Mouse (Mus musculus): ENCODE results near the gene Prpf40b.
"Not testable (repeated sequence)": the region's sequence is repeated elsewhere in the genome, so short reads cannot be mapped to it uniquely, and the experiment has no call there.

The Prpf40b gene

GRCm38 (mm10) chr15:99294813-99295374 is at the start of gene Prpf40b:
Gene Prpf40b (plus strand): TSS chr15:99295087.
- DNase-seq (ENCODE audit: low spot score in 2 of 2): peak; percentile 96

- DNase-seq (ENCODE audit: low spot score in 2 of 2): not testable (repeated sequence)
Measured at GRCm38 (mm10) chr15:99246736-99247135, 48.2 kb upstream of the Prpf40b start.

DNA sequence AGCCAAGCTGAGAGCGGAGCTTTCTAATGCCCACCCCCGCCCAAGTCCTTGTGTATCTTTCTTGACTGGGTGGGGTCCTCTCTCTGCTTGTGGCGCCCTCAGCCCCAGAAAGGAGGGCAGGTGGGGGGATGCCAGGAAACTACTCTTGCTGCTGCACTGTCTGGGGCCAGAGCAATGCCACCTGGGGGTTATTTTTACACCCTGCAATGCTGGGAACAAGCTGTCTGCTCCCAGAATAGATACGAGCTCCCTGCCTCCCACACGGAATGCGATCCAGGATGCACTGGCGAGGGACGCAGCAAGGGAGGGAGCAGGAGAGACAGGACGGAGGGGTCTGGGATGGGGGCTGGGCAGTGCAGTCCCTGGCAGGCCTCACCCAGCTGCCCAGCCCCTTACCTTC is 45.9 kb upstream of the Prpf40b start:
- DNase-seq (ENCODE audit: low spot score in 2 of 2): peak; percentile 52 to 69

DNA sequence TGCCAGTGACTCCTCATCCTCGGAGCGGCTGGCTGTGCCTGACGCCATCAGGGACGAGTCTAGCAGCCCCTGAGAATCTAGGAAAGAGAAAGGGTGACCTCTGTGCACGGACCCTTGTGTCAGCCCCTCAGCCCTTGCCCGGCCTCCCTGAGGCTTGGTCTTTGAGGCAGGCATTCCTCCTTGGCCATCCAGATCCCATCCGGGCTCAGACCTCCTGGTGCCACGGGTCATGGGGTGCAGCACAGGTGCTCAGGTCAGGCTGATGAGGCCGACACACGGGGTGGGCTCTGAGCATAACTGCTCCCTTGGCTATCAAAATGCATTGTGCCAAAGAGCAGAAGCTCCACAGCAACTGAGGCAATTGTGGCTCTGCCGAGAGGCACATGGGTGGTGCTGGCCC is 44.9 kb upstream of the Prpf40b start:
- DNase-seq (ENCODE audit: low spot score in 2 of 2): no peak

GRCm38 (mm10) chr15:99251111-99251510 is 43.8 kb upstream of the Prpf40b start:
- DNase-seq (ENCODE audit: low spot score in 2 of 2): not testable (repeated sequence)

- peak; percentile 97 for DNase-seq (ENCODE audit: low spot score in 2 of 2)
Measured at GRCm38 (mm10) chr15:99251626-99252380, 43.1 kb upstream of the Prpf40b start, which contains the start of gene Mcrs1. Gene Mcrs1 (minus strand): TSS chr15:99251961.

DNA sequence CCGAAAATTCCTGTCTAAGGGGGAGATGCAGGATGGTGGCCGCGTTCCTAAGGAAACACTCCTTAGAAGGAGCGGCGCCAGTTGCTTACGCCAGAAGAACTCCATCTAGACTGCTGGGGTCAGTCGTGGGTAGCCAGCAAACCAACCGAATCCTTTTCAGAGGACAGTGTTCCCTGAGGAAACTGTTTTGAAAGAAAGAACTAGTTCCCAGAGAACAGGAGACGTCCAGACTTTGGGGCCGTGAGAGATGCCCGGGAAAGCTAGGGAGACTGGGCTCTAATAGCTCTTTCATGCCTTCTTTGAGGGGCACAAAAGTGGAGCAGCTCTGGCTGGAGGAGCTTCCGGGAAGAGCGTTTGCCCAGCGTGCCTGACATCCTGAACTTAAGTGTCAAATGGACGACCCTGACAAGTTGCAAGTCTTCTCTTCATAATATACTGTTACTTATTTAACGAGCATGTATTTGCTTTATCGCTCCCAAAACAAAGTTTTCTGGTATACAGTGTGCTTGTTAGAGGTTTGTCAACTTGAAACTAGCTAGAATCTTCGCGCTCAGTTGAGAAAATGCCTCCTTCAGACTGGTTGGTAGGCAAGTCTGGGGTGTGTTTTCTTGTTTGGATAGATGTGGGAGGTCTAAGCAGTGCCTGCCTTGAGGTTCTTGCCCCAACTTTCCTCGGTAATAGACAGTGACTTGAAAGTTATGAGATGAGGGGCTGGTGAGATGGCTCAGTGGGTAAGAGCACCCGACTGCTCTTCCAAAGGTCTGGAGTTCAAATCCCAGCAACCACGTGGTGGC is 42.3 kb upstream of the Prpf40b start:
- no peak for DNase-seq (ENCODE audit: low spot score in 2 of 2)

DNA sequence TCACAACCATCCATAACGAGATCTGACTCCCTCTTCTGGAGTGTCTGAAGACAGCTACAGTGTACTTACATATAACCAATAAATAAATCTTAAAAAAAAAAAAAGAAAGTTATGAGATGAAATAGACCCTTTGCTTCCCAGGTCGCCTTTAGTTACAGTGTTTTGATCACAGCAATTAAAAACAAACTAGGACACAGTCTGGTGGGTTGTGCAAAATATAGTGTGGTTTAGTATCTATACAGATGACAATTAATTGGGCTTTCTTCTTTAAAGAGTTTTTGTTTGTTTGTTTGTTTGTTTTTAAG is 41.8 kb upstream of the Prpf40b start:
- DNase-seq (ENCODE audit: low spot score in 2 of 2): not testable (repeated sequence)

GRCm38 (mm10) chr15:99253772-99254171 is 41.1 kb upstream of the Prpf40b start:
- DNase-seq (ENCODE audit: low spot score in 2 of 2): no peak

GRCm38 (mm10) chr15:99254477-99255005 is 40.3 kb upstream of the Prpf40b start:
- no peak for DNase-seq (ENCODE audit: low spot score in 2 of 2)

DNA sequence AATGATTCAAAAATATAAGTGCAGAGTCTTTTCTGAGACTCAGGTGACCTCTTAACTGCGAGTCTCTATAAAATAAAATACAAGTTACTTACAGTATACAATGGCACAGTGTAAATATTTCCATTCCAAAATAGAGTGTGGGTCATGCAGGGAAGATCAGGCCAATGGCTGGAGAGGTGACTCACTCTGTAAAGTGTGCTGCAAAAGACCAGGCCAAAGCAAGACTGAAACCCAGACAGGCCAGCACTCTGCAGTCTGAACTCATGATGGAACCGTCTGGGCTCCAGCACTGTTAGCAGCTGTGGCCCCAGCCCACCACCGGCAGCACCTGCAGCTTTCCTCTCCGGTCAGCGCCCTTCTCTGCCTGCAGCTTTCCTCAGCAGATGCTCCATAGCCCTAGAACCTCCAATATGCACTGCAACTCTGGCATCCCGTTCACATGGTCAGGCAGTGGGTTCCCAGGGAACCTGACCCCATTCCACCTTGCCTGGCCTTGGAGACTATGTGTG is 39.6 kb upstream of the Prpf40b start:
- no peak for DNase-seq (ENCODE audit: low spot score in 2 of 2)

DNA sequence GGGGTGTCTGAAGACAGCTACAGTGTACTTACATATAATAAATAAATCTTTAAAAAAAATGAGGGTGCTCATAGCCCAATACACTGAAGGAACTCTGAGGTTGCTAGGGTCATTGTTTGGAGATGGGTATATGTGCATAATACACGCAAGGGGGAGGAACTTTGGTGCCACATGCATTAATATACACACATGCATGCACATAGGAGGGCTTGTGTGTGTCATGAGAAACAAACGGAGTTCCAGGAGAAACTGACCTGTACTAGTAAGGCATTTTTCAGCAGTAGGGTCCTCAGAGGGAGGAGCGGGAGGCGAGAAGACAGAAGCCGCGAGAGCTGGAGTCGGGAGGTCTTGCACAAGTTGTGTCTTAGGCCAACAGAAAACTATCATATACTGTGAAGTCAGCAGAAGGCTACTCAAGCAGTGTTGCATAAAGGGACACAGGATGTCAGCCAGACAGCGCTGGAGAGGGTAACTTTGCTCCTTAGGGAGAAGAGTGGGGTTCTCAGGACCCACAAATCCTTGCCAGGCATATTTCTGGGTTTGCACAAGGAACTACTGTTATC is 35.6 kb upstream of the Prpf40b start:
- DNase-seq (ENCODE audit: low spot score in 2 of 2): no peak

GRCm38 (mm10) chr15:99259730-99260252 is 35.1 kb upstream of the Prpf40b start:
- peak; percentile 40 to 46 for DNase-seq (ENCODE audit: low spot score in 2 of 2)

- no peak for DNase-seq (ENCODE audit: low spot score in 2 of 2)
Measured at GRCm38 (mm10) chr15:99262702-99263101, 32.2 kb upstream of the Prpf40b start.

DNA sequence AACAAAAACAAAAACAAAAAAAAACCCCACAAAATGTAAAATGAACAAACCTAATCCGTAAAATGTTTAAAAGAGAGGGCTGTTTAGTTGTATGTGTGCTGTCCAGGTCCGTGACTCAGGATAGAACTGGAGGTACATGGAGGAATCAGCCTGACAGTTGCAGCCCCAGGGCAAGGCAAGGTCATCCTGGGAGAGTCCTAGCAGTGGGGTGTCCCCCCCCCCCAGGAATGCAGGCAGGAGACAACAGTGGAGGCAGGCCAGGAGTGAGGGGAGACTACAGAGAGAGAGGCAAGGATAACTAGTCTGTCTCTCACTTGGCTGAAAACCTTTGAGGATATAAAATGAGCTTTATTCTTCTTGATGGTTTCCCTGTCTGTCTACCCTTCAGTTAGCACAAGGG is 30.5 kb upstream of the Prpf40b start:
- no peak for DNase-seq (ENCODE audit: low spot score in 2 of 2)

GRCm38 (mm10) chr15:99265679-99266078 is 29.2 kb upstream of the Prpf40b start:
- peak; percentile 45 to 55 for DNase-seq (ENCODE audit: low spot score in 2 of 2)

DNA sequence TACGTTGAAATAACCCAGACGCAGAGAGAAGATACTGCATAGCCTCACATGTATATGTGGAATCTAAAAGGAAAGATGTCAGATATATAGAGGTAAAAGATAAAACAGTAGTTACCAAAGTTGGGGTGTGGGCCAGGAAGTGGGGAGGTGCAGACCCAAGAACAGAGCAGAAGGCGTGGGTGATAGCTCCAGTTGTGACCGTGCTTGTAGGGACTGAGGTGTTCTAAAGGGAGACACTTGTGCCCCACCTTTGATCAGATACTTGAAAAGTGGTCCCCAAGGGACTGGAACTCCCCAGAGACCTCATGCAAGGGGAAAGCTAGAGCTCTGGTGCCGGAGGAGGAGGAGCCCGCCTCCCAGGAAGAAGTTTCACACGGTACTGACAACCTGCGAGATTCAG is 18.8 kb upstream of the Prpf40b start:
- DNase-seq (ENCODE audit: low spot score in 2 of 2): no peak

DNA sequence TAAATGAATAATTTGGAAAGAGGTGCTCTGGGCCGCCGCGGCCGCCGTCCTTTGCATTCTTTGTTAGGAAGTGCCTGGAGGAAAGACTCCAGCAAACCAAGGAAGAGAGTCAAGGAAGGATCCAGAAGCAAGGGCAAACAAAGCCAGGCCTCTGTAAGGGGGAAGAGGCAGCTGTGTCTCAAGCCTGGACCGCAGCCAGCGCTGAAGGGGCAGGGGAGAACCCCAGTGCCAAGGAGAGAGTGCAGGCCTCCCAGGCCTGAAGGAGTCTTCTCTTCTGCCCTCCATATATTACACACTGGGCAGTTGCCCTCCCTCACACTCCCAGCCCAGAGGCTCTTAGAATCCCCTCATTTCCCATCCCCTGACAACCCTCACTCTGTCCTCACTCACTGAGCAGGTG is 16.6 kb upstream of the Prpf40b start:
- no peak for DNase-seq (ENCODE audit: low spot score in 2 of 2)

- DNase-seq (ENCODE audit: low spot score in 2 of 2): no peak
Measured at GRCm38 (mm10) chr15:99283456-99283855, 11.4 kb upstream of the Prpf40b start.

GRCm38 (mm10) chr15:99284527-99285188 is 10.2 kb upstream of the Prpf40b start:
- DNase-seq (ENCODE audit: low spot score in 2 of 2): no peak

GRCm38 (mm10) chr15:99285189-99285535 is 9.7 kb upstream of the Prpf40b start:
- DNase-seq (ENCODE audit: low spot score in 2 of 2): no peak
